Mouse (Mus musculus): ENCODE data around the gene Depdc1b. TPM values are rescaled to one million over a fixed set of nuclear protein-coding genes. Genes with fewer than 3 reads are reported as not detected.

Gene Depdc1b
- polyA plus RNA-seq, 1 experiment = 10.4 TPM

DNA sequence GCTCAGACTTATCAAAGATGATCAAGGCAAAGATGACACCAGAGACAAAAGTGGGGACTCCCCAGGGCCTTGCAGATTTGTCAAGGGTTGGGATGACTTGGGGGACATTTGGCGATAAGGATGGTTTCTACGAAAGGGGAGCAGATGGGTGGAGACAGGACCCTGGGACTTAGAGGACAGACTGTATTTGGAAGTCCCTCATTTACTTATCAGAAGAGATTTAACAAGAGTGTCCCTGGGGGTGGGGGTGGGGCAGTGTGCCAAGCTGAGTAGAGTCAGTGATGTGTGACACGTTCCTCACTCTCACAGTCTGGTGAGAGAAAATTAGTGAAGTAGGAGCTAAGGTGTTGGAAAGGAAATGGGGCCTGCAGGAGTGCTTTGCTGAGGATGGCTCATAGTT, 42.1 kb downstream of the Depdc1b start:
- H3K4me1 ChIP-seq (replicated peaks; ENCODE audit: control insufficient read depth, insufficient read depth, low read length) = no peaks in the 10 kb centered on the region
- DNase-seq = no peak
- no peak overlapping the region for H3K4me3 ChIP-seq (ENCODE audit: control insufficient read depth, insufficient read depth, low read length)
- WGBS = 95% methylated on average over 3 of the region's 3 CpGs
- TF ChIP-seq CTCF (IDR thresholded peaks at IDR 0.05; ENCODE audit: borderline replicate concordance, control insufficient read depth, extremely low read depth, insufficient read depth, low read length, poor library complexity) (no peak), POLR2A (IDR thresholded peaks at IDR 0.05; ENCODE audit: control insufficient read depth, extremely low read depth, insufficient read depth, low read length, poor library complexity) (no peak)
- no peaks in the 10 kb centered on the region for H3K27me3 ChIP-seq (ENCODE audit: control insufficient read depth, insufficient read depth, low read length)
- no peak overlapping the region for H3K27ac ChIP-seq (ENCODE audit: control insufficient read depth, insufficient read depth, low read length)
- no peaks in the 10 kb centered on the region for H3K36me3 ChIP-seq (ENCODE audit: control insufficient read depth, insufficient read depth, low read length)

DNA sequence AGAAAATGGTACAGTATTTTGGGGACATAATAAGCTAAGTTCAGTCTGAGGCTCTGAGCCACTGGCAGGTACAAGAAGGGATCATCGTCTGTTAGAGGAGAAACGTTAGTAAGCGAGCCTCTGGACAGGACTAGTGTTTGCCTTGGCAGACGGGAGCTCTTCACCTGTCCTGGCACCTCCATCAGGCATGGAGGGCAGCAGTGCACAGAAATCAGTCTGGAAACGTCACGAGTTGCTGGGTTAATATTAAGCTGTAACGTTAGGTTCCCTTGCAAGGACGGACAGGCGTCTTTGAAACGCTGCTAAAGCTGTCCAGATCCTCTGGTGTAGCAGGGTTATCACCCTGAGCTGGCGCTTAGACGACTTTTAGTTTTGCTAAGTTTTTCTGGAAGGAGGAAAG, 51.4 kb downstream of the Depdc1b start:
- WGBS = 97% methylated on average over 12 of the region's 12 CpGs
- no peaks in the 10 kb centered on the region for H3K27me3 ChIP-seq (ENCODE audit: control insufficient read depth, insufficient read depth, low read length)
- no peak overlapping the region for H3K4me3 ChIP-seq (ENCODE audit: control insufficient read depth, insufficient read depth, low read length)
- H3K36me3 ChIP-seq (ENCODE audit: control insufficient read depth, insufficient read depth, low read length) = peaks cover 7% of the 10 kb centered on the region; the same call in 1 of the 2 replicates
- no peaks in the 10 kb centered on the region for H3K4me1 ChIP-seq (replicated peaks; ENCODE audit: control insufficient read depth, insufficient read depth, low read length)
- H3K27ac ChIP-seq (ENCODE audit: control insufficient read depth, insufficient read depth, low read length) = no peak overlapping the region
- TF ChIP-seq POLR2A (IDR thresholded peaks at IDR 0.05; ENCODE audit: control insufficient read depth, extremely low read depth, insufficient read depth, low read length, poor library complexity) = no peak
- TF ChIP-seq CTCF (IDR thresholded peaks at IDR 0.05; ENCODE audit: borderline replicate concordance, control insufficient read depth, extremely low read depth, insufficient read depth, low read length, poor library complexity) = no peak
- no peak for DNase-seq

DNA sequence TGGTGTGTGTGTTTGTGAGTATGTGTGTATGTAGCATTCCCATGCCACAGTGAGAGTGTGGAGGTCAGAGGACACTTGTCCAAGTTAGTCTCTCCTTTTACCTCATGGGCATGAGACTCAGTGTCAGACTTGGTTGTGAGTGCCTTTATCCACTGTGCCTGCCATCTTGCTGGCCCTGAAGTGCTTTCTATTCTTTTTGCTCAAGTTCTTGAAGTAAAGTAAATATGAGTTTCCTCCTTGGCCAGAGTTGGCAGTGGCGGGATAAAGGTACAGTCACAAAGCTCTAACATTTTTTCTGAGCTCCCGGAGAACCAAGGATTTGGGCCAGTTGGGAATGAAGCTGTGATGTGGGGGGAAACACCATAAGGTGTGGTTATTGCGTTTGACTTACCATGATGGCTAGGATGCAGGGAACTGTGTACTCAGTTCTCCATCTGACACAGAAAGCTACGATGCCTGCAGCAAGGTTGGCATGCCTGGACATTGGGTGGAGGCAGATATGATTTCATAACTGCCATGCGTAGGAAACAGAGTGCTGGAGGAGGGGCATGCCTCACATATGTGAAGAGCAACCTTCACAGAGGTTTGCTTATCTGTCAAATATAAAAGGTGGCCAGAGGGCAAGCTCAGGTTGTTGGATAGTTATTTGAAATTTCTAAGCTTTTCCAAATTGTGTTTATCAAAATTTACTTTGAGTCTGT, 54.3 kb downstream of the Depdc1b start:
- WGBS = 94% methylated on average over 5 of the region's 5 CpGs
- H3K4me1 ChIP-seq (replicated peaks; ENCODE audit: control insufficient read depth, insufficient read depth, low read length) = no peaks in the 10 kb centered on the region
- no peak overlapping the region for H3K27ac ChIP-seq (ENCODE audit: control insufficient read depth, insufficient read depth, low read length)
- TF ChIP-seq POLR2A (IDR thresholded peaks at IDR 0.05; ENCODE audit: control insufficient read depth, extremely low read depth, insufficient read depth, low read length, poor library complexity) (no peak), CTCF (IDR thresholded peaks at IDR 0.05; ENCODE audit: borderline replicate concordance, control insufficient read depth, extremely low read depth, insufficient read depth, low read length, poor library complexity) (no peak)
- no peaks in the 10 kb centered on the region for H3K27me3 ChIP-seq (ENCODE audit: control insufficient read depth, insufficient read depth, low read length)
- no peak for DNase-seq
- peaks cover 21% of the 10 kb centered on the region for H3K36me3 ChIP-seq (ENCODE audit: control insufficient read depth, insufficient read depth, low read length)
- H3K4me3 ChIP-seq (ENCODE audit: control insufficient read depth, insufficient read depth, low read length) = no peak overlapping the region

DNA sequence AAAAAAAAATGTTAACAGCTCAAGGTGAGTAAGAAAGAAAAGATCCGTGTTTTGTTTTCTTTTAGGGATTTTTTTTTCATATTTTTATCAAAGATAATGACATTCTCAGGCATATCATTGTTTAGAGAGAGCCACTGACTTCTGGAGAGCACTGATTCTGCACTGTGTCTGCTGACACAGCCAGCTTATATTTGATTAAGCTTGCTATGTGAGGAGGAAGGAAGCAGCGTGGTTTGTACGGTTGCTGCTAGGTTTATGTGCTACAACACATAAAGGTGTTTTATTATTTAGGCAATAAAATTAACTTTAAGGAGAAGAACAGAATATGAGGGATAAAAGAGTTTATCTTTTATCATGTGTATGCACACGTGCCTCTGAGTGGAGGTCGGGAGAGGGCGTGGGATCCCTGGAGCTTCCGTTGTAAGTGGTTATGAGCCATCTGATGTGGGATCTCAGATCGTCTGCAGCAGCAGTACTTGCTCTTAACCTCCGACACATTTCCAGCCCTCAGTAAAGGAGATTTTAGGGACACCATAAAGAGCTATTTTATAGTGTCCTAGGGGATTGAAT, 55.3 kb downstream of the Depdc1b start:
- peaks cover 21% of the 10 kb centered on the region for H3K36me3 ChIP-seq (ENCODE audit: control insufficient read depth, insufficient read depth, low read length)
- WGBS = 39% methylated on average over 9 of the region's 9 CpGs
- TF ChIP-seq CTCF (IDR thresholded peaks at IDR 0.05; ENCODE audit: borderline replicate concordance, control insufficient read depth, extremely low read depth, insufficient read depth, low read length, poor library complexity) = no peak
- no peak for TF ChIP-seq POLR2A (IDR thresholded peaks at IDR 0.05; ENCODE audit: control insufficient read depth, extremely low read depth, insufficient read depth, low read length, poor library complexity)

DNA sequence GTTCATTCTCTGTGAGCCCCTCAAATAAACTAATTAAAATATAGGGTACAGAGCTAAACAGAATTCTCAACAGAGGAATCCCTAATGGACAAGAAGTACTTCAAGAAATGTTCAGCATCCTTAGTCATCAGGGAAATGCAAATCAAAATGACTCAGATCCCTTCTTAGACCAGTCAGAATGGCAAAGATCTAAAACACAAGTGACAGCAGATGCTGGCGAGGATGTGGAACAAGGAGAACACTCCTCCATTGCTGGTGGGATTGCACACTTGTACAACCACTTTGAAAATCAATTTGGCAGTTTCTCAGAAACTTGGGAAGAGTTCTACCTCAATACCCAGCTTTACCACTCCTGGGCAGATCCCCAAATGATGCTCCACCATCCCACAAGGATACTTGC, 57.1 kb downstream of the Depdc1b start:
- Histone ChIP-seq H3K27ac (ENCODE audit: control insufficient read depth, insufficient read depth, low read length) (no peak overlapping the region), H3K27me3 (ENCODE audit: control insufficient read depth, insufficient read depth, low read length) (no peaks in the 10 kb centered on the region), H3K4me1 (replicated peaks; ENCODE audit: control insufficient read depth, insufficient read depth, low read length) (no peaks in the 10 kb centered on the region), H3K36me3 (ENCODE audit: control insufficient read depth, insufficient read depth, low read length) (peaks cover 21% of the 10 kb centered on the region), H3K4me3 (ENCODE audit: control insufficient read depth, insufficient read depth, low read length) (no peak overlapping the region)
- 97% methylated on average over 1 of the region's 1 CpGs for WGBS
- DNase-seq = no peak
- no peak for TF ChIP-seq POLR2A (IDR thresholded peaks at IDR 0.05; ENCODE audit: control insufficient read depth, extremely low read depth, insufficient read depth, low read length, poor library complexity)
- TF ChIP-seq CTCF (IDR thresholded peaks at IDR 0.05; ENCODE audit: borderline replicate concordance, control insufficient read depth, extremely low read depth, insufficient read depth, low read length, poor library complexity) = no peak

More for the DNA sequence above, 55.3 kb downstream of the Depdc1b start:
- Histone ChIP-seq H3K27me3 (ENCODE audit: control insufficient read depth, insufficient read depth, low read length) (no peaks in the 10 kb centered on the region), H3K27ac (ENCODE audit: control insufficient read depth, insufficient read depth, low read length) (no peak overlapping the region), H3K4me1 (replicated peaks; ENCODE audit: control insufficient read depth, insufficient read depth, low read length) (no peaks in the 10 kb centered on the region), H3K4me3 (ENCODE audit: control insufficient read depth, insufficient read depth, low read length) (no peak overlapping the region)
- DNase-seq = no peak

DNA sequence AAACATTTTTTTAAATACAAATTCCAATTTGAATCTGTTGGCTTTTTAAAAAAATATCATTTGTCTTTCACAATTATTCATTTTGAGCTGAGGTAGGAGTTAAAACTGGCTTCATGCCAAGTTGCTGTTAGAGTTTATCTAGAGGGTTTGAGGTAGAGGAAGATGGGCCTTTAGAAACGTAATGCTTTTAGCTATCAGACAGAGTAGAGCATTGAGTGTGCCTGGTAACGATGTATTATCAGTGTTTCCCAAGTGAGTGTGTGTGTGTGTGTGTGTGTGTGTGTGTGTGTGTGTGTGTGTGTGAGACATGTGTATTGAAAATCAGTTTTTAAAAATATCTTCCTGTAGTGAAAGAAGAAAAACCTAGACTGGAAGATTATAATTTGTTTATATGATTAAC, 60.5 kb downstream of the Depdc1b start:
- no peaks in the 10 kb centered on the region for H3K4me1 ChIP-seq (replicated peaks; ENCODE audit: control insufficient read depth, insufficient read depth, low read length)
- H3K27me3 ChIP-seq (ENCODE audit: control insufficient read depth, insufficient read depth, low read length) = no peaks in the 10 kb centered on the region
- TF ChIP-seq CTCF (IDR thresholded peaks at IDR 0.05; ENCODE audit: borderline replicate concordance, control insufficient read depth, extremely low read depth, insufficient read depth, low read length, poor library complexity) (no peak), POLR2A (IDR thresholded peaks at IDR 0.05; ENCODE audit: control insufficient read depth, extremely low read depth, insufficient read depth, low read length, poor library complexity) (no peak)
- H3K36me3 ChIP-seq (ENCODE audit: control insufficient read depth, insufficient read depth, low read length) = peaks cover 17% of the 10 kb centered on the region
- H3K27ac ChIP-seq (ENCODE audit: control insufficient read depth, insufficient read depth, low read length) = no peak overlapping the region
- no peak overlapping the region for H3K4me3 ChIP-seq (ENCODE audit: control insufficient read depth, insufficient read depth, low read length)
- DNase-seq = no peak
- WGBS = 86% methylated on average over 2 of the region's 2 CpGs
